Mouse (Mus musculus): ENCODE results near the gene Tuba1c. TPM values are rescaled to one million over a fixed set of nuclear protein-coding genes. Genes with fewer than 3 reads are reported as not detected.
A peak's percentile ranks its signal among the peaks of the same experiment; 100 is the strongest.

Gene Tuba1c
- polyA plus RNA-seq, 1 experiment from 2014 or later, result 196 TPM

DNA sequence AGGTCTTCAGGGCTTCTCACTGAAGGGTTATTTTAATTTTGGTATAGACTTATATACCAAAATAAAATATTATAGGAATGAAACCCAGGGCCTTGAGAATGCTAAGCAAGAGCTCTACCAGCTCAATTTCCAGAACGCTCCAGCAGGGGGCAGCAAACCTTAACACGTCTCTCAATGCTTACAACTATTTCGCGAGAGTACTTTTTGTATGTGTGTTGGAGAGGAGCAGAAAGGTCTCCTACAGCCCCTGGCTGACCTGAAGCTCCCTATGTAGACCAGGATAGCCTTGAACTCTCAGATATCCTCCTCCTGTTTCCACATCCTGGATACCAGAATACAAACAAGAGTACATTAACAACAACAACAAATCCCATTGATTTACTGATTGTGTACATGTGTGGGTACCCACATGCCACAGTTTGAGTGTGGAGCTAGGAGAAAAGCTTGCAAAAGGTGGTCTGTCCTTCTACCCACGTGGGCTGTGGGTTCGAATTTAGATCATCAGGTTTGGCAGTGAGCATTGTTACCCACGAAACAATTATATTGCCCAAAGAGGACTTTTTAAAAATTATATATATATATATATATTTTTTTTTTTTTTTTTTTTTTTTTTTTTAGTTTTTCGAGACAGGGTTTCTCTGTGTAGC is 4.9 kb upstream of the Tuba1c start:
- Histone ChIP-seq H3K9ac (ENCODE audit: low read length) (no peak overlapping the region), H3K27me3 (ENCODE audit: control insufficient read depth, insufficient read depth, low read length) (no peaks in the 10 kb centered on the region), H3K36me3 (ENCODE audit: control insufficient read depth, insufficient read depth, low read length) (no peaks in the 10 kb centered on the region), H3K4me3 (replicated peaks; ENCODE audit: low read length) (no peak overlapping the region), H3K4me2 (ENCODE audit: low read depth, low read length) (no peak overlapping the region), H3K9me3 (replicated peaks; ENCODE audit: control insufficient read depth, low read length) (0 out of 2 replicates have a peak, but pooled peaks cover 3% of the 10 kb centered on the region), H3K27ac (ENCODE audit: low read length) (no peak overlapping the region), H3K4me1 (ENCODE audit: control insufficient read depth, insufficient read depth, low read length) (peaks cover 3% of the 10 kb centered on the region)
- ATAC-seq (ENCODE audit: insufficient read depth, low FRiP score), result no peak
- WGBS, result 21% methylated on average over 7 of the region's 8 CpGs

- no peak for ATAC-seq (ENCODE audit: insufficient read depth, low FRiP score)
- no peak overlapping the region for H3K27ac ChIP-seq (ENCODE audit: low read length)
- no peak overlapping the region for H3K9ac ChIP-seq (ENCODE audit: low read length)
- H3K4me3 ChIP-seq (replicated peaks; ENCODE audit: low read length), result no peak overlapping the region
- H3K4me1 ChIP-seq (ENCODE audit: control insufficient read depth, insufficient read depth, low read length), result peaks cover 3% of the 10 kb centered on the region
- H3K4me2 ChIP-seq (ENCODE audit: low read depth, low read length), result no peak overlapping the region
- no peaks in the 10 kb centered on the region for H3K27me3 ChIP-seq (ENCODE audit: control insufficient read depth, insufficient read depth, low read length)
- no peaks in the 10 kb centered on the region for H3K36me3 ChIP-seq (ENCODE audit: control insufficient read depth, insufficient read depth, low read length)
- 77% methylated on average over 13 of the region's 13 CpGs for WGBS
- H3K9me3 ChIP-seq (replicated peaks; ENCODE audit: control insufficient read depth, low read length), result 0 out of 2 replicates have a peak, but pooled peaks cover 3% of the 10 kb centered on the region
Measured at GRCm38 (mm10) chr15:99025414-99025813, 4.3 kb upstream of the Tuba1c start.

GRCm38 (mm10) chr15:99026259-99026658 is 3.4 kb upstream of the Tuba1c start:
- no peak for ATAC-seq (ENCODE audit: insufficient read depth, low FRiP score)
- Histone ChIP-seq H3K36me3 (ENCODE audit: control insufficient read depth, insufficient read depth, low read length) (no peaks in the 10 kb centered on the region), H3K9ac (ENCODE audit: low read length) (no peak overlapping the region), H3K27ac (ENCODE audit: low read length) (no peak overlapping the region), H3K27me3 (ENCODE audit: control insufficient read depth, insufficient read depth, low read length) (no peaks in the 10 kb centered on the region), H3K4me1 (ENCODE audit: control insufficient read depth, insufficient read depth, low read length) (peaks cover 3% of the 10 kb centered on the region), H3K4me3 (replicated peaks; ENCODE audit: low read length) (no peak overlapping the region), H3K9me3 (replicated peaks; ENCODE audit: control insufficient read depth, low read length) (0 out of 2 replicates have a peak, but pooled peaks cover 2% of the 10 kb centered on the region), H3K4me2 (ENCODE audit: low read depth, low read length) (no peak overlapping the region)
- 51% methylated on average over 4 of the region's 4 CpGs for WGBS

- WGBS, result 68% methylated on average over 5 of the region's 5 CpGs
- Histone ChIP-seq H3K9me3 (replicated peaks; ENCODE audit: control insufficient read depth, low read length) (no peaks in the 10 kb centered on the region), H3K4me1 (ENCODE audit: control insufficient read depth, insufficient read depth, low read length) (peaks cover 11% of the 10 kb centered on the region), H3K4me2 (ENCODE audit: low read depth, low read length) (no peak overlapping the region), H3K36me3 (ENCODE audit: control insufficient read depth, insufficient read depth, low read length) (no peaks in the 10 kb centered on the region), H3K27me3 (ENCODE audit: control insufficient read depth, insufficient read depth, low read length) (no peaks in the 10 kb centered on the region), H3K4me3 (replicated peaks; ENCODE audit: low read length) (no peak overlapping the region), H3K27ac (ENCODE audit: low read length) (no peak overlapping the region), H3K9ac (ENCODE audit: low read length) (no peak overlapping the region)
- no peak for ATAC-seq (ENCODE audit: insufficient read depth, low FRiP score)
Measured at GRCm38 (mm10) chr15:99027116-99027515, 2.6 kb upstream of the Tuba1c start.

DNA sequence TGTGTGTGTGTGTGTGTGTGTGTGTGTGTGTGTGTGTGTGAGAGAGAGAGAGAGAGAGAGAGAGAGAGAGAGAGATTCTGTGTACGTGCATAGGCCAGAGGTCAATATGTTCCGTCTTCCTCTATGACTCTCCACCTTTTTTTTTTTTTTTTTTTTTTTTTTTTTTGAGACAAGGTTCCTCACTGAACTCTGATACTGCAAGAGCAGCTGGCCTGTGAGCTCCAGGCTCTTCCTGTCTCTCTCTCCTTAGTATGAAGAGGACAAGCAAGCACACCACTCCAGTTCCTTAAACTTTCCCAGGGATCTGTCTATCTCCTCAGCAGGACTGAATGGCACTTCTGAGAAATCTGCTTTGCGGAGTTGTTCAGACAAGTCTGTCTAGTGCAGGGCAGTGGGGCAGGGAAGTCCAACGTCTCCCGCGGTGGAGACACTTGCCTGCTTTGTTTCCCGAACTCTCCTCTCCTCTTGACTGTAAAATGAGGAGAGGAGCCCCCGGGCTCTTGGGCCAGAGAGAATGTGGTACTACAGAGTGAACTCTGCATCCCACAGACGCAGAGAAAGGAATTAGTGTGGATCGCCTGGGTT is 725 bp upstream of the Tuba1c start:
- no peak for ATAC-seq (ENCODE audit: insufficient read depth, low FRiP score)
- Histone ChIP-seq H3K9ac (ENCODE audit: low read length) (peak overlapping the region; percentile 83), H3K4me1 (ENCODE audit: control insufficient read depth, insufficient read depth, low read length) (peaks cover 24% of the 10 kb centered on the region), H3K4me3 (replicated peaks; ENCODE audit: low read length) (peak overlapping the region; percentile 69), H3K27ac (ENCODE audit: low read length) (peak overlapping the region; percentile 98), H3K9me3 (replicated peaks; ENCODE audit: control insufficient read depth, low read length) (no peaks in the 10 kb centered on the region), H3K36me3 (ENCODE audit: control insufficient read depth, insufficient read depth, low read length) (no peaks in the 10 kb centered on the region), H3K27me3 (ENCODE audit: control insufficient read depth, insufficient read depth, low read length) (no peaks in the 10 kb centered on the region), H3K4me2 (ENCODE audit: low read depth, low read length) (peak overlapping the region; percentile 92)
- WGBS, result 5% methylated on average over 10 of the region's 10 CpGs

DNA sequence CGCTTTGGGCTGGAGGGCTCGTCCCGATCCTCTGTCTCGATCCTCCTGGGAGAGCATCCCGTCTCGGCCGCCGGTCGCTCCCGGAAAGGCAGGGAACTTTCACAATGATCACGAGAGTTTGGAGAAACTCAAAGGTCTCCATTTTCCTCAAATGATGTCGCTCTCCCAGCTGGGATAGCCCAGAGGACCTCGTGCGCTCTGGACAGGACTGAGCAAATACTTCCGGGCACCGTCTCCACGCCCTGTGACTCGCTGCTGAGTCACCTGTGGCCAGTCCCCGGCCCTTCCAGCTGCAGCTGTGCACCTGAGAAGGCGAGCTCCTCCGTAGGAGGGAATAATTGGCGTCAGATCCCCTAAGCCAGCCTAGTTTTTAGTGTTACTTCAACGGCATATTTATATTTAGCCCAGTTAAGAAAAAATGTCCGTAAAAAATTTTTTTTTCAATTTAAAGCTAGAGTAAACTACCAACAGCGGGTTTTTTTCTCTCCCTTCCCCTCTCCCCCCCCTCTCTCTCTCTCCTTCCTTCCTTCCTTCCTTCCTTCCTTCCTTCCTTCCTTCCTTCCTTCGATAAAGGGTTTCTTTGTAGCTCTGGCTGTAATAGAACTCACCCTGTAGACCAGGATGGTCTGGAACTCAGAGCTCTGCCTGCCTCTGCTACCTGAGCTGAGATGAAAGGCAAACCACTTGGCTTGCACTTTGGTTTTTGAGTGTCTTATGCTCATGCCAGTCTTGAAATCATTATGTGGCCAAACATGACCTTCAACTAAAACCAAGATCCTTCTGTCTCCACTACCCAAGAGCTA is 1.1 kb downstream of the Tuba1c start:
- H3K27me3 ChIP-seq (ENCODE audit: control insufficient read depth, insufficient read depth, low read length), result no peaks in the 10 kb centered on the region
- peak; percentile 74 for ATAC-seq (ENCODE audit: insufficient read depth, low FRiP score)
- no peaks in the 10 kb centered on the region for H3K36me3 ChIP-seq (ENCODE audit: control insufficient read depth, insufficient read depth, low read length)
- WGBS, result 6% methylated on average over 26 of the region's 26 CpGs
- H3K4me3 ChIP-seq (replicated peaks; ENCODE audit: low read length), result peak overlapping the region; percentile 69
- peaks cover 24% of the 10 kb centered on the region for H3K4me1 ChIP-seq (ENCODE audit: control insufficient read depth, insufficient read depth, low read length)
- peak overlapping the region; percentile 98 for H3K27ac ChIP-seq (ENCODE audit: low read length)
- no peaks in the 10 kb centered on the region for H3K9me3 ChIP-seq (replicated peaks; ENCODE audit: control insufficient read depth, low read length)
- H3K4me2 ChIP-seq (ENCODE audit: low read depth, low read length), result peak overlapping the region; percentile 92
- H3K9ac ChIP-seq (ENCODE audit: low read length), result peak overlapping the region; percentile 83

DNA sequence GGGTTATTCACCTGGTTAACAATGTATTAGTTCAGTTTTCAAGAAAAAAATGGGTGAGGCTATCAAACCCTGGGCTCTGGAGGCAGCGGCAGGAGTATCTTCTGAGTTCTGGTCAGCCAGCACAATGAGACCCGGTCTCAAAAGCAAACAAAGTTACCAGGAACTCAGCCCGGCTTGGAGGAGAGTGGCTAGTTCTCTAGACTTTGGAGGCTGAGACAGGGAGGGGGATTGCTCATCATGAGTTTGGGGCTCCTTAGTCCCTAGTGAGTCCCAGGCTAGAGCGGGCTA is 1.6 kb downstream of the Tuba1c start:
- H3K9ac ChIP-seq (ENCODE audit: low read length), result peak overlapping the region; percentile 83
- no peak for ATAC-seq (ENCODE audit: insufficient read depth, low FRiP score)
- H3K4me3 ChIP-seq (replicated peaks; ENCODE audit: low read length), result peak overlapping the region; percentile 69
- no peaks in the 10 kb centered on the region for H3K27me3 ChIP-seq (ENCODE audit: control insufficient read depth, insufficient read depth, low read length)
- H3K36me3 ChIP-seq (ENCODE audit: control insufficient read depth, insufficient read depth, low read length), result 0 out of 2 replicates have a peak, but pooled peaks cover 3% of the 10 kb centered on the region
- H3K27ac ChIP-seq (ENCODE audit: low read length), result peak overlapping the region; percentile 31; the same call in 1 of the 2 replicates
- peaks cover 24% of the 10 kb centered on the region for H3K4me1 ChIP-seq (ENCODE audit: control insufficient read depth, insufficient read depth, low read length)
- WGBS, result 61% methylated on average over 4 of the region's 4 CpGs
- H3K9me3 ChIP-seq (replicated peaks; ENCODE audit: control insufficient read depth, low read length), result no peaks in the 10 kb centered on the region
- peak overlapping the region; percentile 92 for H3K4me2 ChIP-seq (ENCODE audit: low read depth, low read length)

DNA sequence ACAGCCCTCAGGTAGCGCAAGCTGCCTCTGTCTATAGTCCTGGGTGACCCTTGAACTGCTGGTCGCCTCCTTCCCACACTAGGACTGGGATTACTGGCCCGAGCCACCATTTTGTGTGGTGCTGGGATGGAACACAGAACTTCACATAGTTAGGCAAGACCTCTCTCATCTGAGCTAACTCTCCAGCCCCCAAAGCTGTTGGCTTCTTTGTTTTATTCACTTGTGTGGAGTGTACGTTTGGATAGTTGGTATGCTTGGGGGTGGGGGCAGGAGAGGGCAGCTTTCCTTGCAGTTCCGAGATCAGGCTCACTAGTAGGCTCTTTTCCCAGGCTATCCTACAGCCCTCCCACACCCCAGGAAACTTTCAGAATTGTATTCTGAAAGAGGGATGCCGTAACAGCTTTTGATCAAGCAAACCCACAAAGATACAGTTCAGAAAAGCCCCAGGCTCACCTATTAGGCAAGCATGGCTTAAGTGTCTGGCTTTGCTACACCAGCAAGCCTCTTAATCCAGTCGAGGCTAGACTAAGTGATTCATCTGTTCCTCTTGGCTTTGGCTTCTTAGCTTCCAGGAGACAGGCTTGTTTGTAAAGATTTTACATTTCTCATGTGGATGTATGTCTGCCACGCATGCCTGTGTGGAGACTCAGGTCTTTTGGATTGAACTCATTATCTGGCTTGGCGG is 2.5 kb downstream of the Tuba1c start:
- H3K9me3 ChIP-seq (replicated peaks; ENCODE audit: control insufficient read depth, low read length), result no peaks in the 10 kb centered on the region
- peak overlapping the region; percentile 57 for H3K9ac ChIP-seq (ENCODE audit: low read length)
- peaks cover 24% of the 10 kb centered on the region for H3K4me1 ChIP-seq (ENCODE audit: control insufficient read depth, insufficient read depth, low read length)
- WGBS, result 58% methylated on average over 9 of the region's 9 CpGs
- H3K27me3 ChIP-seq (ENCODE audit: control insufficient read depth, insufficient read depth, low read length), result no peaks in the 10 kb centered on the region
- peak overlapping the region; percentile 69 for H3K4me3 ChIP-seq (replicated peaks; ENCODE audit: low read length)
- H3K36me3 ChIP-seq (ENCODE audit: control insufficient read depth, insufficient read depth, low read length), result 0 out of 2 replicates have a peak, but pooled peaks cover 8% of the 10 kb centered on the region
- no peak overlapping the region for H3K27ac ChIP-seq (ENCODE audit: low read length)
- peak overlapping the region; percentile 92 for H3K4me2 ChIP-seq (ENCODE audit: low read depth, low read length)
- ATAC-seq (ENCODE audit: insufficient read depth, low FRiP score), result no peak
